Mouse (Mus musculus) heart, postnatal 14 days (tissue): ENCODE measurements around the gene Mertk. TPM values are rescaled to one million over a fixed set of nuclear protein-coding genes. Genes with fewer than 3 reads are reported as not detected.
"Not testable (repeated sequence)": the region's sequence is repeated elsewhere in the genome, so short reads cannot be mapped to it uniquely, and the experiment has no call there.

Source experiments
- DNase-seq, 2 experiments: peaks; one replicate each; pipeline ENCODE4 v3.0.0; 2021 to 2022
- intact Hi-C: fragments of 180-260 bp; cut with DNase I; formaldehyde crosslinking; loops from one replicate; pipeline ENCODE4 v1.15.1; 2025
- long read RNA-seq, 2 experiments: library from polyadenylated mRNA; stranded (forward); transcript quantifications; one replicate each; pipeline ENCODE4 v2.0.0; 2021
- total RNA-seq, 2 experiments: library from RNA; stranded (reverse); gene quantifications; 2 replicates each; pipeline ENCODE4 v1.2.3; 2021

Mertk gene
- 1 to 10 TPM; 6.5 to 8.0 TPM for total RNA-seq
- long read RNA-seq, experiment 1, full-length matches to known transcripts: 3 of 6 reads
- long read RNA-seq, experiment 1, partial matches to known transcripts: 0 of 6 reads
- long read RNA-seq, experiment 1, other reads (novel, unspliced or antisense): 3 of 6 reads
- long read RNA-seq, experiment 2, full-length matches to known transcripts: 2 of 4 reads
- long read RNA-seq, experiment 2, partial matches to known transcripts: 0 of 4 reads
- long read RNA-seq, experiment 2, other reads (novel, unspliced or antisense): 2 of 4 reads

DNA sequence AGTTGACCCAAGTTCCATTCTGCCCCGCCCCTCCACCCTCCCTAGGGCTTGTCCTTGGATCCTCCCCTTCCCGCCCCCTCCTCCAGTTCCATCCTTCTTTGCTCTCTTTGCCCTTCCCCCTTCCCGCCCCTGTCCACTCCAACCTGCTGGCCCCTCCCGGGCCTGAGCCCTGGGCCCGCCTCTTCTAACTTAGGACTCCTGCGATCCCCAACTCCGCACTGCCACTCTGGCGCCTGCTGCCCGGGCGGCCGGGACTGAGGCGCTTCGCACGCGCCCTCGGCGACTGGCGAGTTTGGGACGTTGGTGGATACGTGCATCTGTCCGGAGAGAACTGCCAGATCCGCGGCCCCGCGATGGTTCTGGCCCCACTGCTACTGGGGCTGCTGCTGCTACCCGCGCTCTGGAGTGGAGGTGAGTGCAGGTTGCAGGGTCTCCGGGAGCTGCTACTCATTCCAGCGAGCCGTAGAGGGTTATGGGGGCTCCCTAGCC, at the start of gene Mertk:
TSS of gene Mertk (plus strand) at position 264 of the 489 bp plus-strand sequence.
- peak; percentile 87 to 89 for DNase-seq
- intact Hi-C loops: loop anchor here (1.0 to 10.0 kb wide), 3 partner anchors 46 to 236 kb away; no protein-coding TSS in a partner anchor

DNA sequence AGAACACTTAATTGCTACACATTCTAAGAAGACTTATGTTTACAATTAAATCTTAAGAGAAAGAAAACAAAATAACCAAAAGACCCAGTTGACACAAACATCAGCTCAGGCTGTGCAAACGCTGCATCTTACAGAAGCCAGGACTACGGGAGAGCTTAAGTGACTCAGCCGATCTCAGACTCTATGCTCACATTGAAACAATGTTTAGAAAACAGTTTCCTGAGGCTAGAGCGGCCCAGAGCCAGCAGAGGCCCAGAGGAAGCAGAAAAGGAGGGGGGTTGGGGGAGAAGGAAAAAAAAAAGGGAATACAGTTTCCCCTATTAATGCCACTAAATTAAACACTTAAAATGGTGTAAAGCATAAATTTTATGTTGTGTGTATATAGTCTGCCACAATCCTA, 18.1 kb upstream of the Mertk start:
- peak in 1 of 2 experiments; percentile 9 for DNase-seq
- intact Hi-C loops: no loop called here

DNA sequence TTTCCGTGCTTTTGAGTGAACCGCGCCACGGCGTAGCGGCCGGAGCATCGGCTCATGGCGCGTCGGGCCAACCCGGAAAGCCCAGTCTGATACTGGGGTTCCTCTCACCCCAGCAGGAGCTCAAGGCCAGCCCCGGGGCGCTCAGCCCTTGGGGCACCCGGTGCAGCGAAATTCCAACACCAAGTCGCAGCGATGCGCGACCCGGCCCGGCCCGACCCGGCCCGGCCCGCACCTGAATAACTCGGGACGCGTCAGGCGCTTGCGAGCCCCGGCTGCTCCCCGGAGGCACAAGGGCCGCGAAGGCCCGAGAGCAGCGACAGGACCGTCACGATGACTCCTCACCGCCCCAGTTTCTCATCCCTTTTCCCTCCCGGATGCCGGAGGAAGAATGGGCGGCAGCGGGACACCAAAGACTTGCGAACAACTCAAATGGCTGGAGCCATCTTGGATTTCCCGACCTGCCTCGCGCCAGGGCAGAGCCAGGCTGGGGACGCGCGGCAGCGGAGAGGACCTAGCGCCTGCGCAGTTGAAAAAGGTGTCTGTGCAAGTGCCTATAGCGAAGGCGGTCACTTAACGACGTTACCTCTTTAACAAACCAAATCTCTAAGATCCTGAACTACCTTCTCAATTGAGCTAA, 11.7 kb upstream of the Mertk start, which contains the start of gene Anapc1:
TSS of gene Anapc1 (minus strand) at position 471 of the 637 bp plus-strand sequence.
- peak; percentile 88 to 89 for DNase-seq
- intact Hi-C loops: no loop called here

DNA sequence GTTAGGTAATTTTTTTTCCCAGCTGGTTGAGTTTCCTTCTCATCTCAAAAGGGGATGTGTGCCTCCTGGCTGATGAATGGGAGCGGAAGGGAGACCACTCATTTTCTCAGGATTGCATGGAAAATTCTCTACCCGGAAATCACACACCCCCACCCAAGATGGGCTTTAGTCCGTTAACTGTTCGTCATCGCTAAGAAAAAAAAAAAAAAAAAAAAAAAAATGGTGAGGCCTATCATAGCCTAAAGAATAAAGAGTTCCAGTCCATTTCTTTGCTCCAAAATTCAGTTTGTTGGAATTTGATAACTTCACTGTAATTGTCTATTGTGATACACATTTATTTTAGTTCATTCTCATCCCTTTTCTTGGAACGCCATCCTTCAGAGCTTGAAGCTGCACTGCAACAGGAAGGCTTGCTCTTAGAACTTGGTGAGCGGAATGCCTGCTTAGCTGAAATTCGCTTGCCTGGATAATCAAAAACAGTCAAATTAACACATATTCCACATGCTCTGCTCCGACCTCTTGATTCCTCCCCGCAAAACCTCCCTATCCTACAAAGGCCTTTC, 11.1 kb upstream of the Mertk start:
- no peak for DNase-seq
- intact Hi-C loops: no loop called here

DNA sequence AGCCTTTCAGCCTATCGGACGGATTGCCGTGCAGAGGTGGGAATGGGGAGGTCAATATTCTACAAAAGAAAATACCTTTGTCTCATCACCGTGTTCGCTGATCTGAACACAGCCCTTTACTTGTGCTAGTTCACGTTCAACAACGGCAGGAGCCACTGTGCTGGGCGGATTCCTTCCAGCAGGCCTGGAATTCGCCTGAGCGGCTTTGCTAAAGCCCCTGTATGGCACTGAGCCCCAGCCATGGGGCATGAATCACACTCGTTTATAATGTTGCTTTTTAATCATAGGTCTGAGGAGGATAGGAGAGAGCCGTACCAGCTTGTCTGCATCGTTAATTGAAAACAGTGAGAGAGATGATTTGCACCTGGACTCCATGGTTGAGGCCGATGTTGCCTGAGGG, 6.4 kb upstream of the Mertk start:
- intact Hi-C loops: loop anchor here (10.0 kb wide), 1 partner anchor 242 kb away; no protein-coding TSS in a partner anchor

DNA sequence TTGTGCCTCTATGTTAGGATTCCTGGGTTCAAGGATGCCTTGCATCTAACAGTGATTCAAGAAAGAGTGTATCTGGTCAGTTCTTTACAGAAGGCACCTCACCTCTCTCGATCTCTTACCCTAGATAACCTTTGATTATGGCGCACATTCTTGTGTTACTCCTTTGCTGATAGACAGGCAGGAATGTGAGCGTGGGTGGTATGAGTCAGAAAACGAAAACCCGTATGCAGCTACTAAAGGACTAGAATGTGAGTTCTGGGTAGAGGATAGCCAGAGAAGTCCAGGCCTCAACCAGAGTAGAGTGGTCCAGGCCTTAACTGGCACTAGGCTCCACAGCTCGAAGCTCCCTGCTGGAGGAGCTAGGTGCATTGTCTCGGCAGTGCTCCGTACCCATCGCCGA, 6.0 kb upstream of the Mertk start:
- intact Hi-C loops: loop anchor here (10.0 kb wide), 1 partner anchor 242 kb away; no protein-coding TSS in a partner anchor
- DNase-seq: no peak

More for the DNA sequence above, 6.4 kb upstream of the Mertk start:
- no peak for DNase-seq

DNA sequence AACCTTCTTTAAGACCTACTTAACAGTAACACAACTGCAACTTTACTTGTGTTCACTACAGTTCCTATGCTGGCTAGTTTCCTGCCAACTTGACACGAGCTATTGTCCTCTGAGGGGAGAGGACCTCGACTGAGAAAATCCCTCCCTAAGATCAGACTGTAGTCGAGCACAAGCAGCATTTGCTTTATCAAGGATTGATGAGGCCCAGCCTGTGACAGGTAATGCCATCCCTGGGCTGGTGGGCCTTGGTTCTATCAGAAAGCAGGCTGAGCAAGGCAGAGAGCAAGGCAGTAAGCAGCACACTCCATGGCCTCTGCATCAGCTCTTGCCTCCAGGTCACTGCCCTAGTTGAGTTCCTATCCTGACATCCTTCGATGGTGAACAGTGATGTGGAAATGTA, 5.5 kb upstream of the Mertk start:
- DNase-seq: no peak
- intact Hi-C loops: loop anchor here (10.0 kb wide), 1 partner anchor 242 kb away; no protein-coding TSS in a partner anchor

DNA sequence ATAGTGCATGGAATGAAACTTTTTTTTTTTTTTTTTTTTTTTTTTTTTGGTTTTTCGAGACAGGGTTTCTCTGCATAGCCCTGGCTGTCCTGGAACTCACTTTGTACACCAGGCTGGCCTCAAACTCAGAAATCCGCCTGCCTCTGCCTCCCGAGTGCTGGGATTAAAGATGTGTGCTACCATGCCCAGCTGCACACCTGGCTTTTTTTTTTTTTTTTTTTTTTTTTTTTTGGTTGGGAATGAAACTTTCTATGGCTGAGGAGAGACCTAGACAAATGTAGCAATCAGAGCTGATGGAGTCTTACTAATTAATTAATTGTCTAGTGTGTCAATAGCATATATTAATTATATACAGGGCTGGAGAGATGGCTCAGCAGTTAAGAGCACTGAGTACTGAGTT, 4.9 kb upstream of the Mertk start:
- DNase-seq: not testable (repeated sequence)
- intact Hi-C loops: loop anchor here (10.0 kb wide), 1 partner anchor 241 kb away; no protein-coding TSS in a partner anchor

DNA sequence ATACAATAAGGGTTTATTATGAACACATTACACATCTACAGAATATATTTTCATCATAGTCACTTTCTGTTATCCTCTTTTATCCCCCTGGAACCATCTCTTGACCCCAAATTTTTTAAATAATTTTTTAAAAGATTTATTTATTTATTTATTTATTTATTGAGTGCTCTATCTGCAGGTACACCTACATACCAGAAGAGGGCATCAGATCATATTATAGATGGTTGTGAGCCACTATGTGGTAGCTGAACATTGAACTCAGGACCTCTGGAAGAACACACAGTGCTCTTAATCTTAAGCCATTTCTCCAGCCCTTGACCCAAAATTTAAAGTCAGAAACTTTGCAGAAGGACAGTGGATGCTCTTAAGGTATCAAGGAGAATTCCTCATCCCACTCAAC, 4.2 kb upstream of the Mertk start:
- DNase-seq: no peak
- intact Hi-C loops: loop anchor here (10.0 kb wide), 1 partner anchor 240 kb away; no protein-coding TSS in a partner anchor

DNA sequence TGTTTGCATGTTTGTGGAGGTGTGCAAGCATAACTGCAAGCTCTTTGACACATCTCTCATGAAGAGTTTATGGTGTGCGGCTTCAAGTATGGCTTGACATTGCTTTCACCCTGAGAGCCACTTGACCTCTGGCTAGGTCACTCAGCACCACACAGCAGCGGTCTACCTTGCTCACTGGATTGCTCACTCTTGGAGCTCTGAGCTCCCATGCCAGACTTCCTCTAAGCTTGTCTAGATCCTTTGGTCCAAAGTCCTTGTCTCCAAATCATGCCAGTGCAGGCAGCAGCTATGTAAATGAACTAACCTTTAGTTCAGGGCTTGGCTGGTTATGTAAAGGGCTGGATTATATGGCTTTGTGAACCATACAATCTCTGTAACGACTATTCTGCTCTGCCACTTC, 2.3 kb upstream of the Mertk start:
- no peak for DNase-seq
- intact Hi-C loops: loop anchor here (10.0 kb wide), 1 partner anchor 238 kb away; no protein-coding TSS in a partner anchor

DNA sequence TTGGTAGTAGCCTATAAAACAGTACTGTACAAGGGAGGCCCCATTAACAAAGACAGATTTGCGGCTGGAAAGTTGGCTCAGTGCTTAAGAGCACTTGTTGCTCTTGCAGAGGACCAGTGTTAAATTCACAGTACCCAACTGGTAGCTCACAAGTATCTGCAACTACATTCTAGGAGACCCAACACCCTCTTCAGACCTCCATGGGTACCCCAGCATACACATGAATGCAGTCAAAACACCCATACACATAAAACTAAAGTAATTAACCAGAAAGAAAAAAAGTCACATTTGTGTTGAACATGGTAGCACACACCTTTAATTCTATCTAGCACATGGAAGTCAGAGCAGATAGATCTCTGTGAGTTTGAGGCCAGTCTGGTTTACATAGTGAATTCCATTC, 1.7 kb upstream of the Mertk start:
- intact Hi-C loops: loop anchor here (10.0 kb wide), 1 partner anchor 238 kb away; no protein-coding TSS in a partner anchor
- no peak for DNase-seq

DNA sequence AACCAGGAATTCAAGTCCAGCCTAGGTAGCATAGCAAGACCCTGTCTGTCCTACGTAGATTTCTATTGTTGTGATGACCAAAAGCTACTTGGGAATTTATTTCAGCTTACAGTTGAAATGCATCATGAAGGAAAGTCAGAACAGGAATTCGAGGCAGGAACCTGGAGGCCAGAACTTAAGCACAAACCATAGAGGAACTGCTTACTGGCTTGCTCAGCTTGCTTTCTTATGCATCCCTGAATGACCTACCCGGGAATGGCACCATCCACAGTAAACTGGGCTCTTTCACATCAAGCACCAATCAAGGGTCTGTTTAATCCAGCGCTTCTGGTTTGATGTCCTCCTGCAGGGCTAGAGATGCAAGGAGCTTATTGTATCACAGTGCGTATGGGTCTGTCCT, 1.2 kb upstream of the Mertk start:
- no peak for DNase-seq
- intact Hi-C loops: loop anchor here (10.0 kb wide), 1 partner anchor 237 kb away; no protein-coding TSS in a partner anchor

DNA sequence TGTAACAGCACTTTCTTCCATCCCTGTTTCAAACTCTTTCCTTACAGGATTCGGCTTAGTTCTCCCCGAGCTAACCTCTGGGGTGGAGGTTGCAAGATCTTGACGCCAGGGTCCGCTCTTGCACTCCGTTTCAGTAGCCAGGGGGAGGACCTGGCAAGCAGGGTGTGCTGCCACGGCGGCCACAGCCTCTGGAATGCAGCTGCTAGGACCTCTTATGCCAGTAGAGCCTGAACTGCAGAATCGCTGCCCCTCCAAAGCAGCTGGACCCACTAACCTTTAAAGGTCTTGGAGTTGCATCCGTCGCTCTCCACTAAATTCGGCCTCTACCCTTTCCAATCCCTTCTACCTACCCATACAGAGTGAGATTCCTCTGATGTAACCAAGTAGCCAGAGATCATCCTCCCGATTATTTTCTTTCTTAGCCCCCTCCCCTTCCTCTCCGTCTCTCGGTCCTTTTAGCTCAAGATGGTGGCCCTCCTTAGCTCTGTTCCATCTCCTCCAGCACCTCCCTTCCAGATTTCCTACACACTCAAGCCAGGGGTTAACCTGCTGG, 540 bp upstream of the Mertk start:
- peak; percentile 87 to 91 for DNase-seq
- intact Hi-C loops: loop anchor here (1.0 to 10.0 kb wide), 3 partner anchors 47 to 237 kb away; no protein-coding TSS in a partner anchor

DNA sequence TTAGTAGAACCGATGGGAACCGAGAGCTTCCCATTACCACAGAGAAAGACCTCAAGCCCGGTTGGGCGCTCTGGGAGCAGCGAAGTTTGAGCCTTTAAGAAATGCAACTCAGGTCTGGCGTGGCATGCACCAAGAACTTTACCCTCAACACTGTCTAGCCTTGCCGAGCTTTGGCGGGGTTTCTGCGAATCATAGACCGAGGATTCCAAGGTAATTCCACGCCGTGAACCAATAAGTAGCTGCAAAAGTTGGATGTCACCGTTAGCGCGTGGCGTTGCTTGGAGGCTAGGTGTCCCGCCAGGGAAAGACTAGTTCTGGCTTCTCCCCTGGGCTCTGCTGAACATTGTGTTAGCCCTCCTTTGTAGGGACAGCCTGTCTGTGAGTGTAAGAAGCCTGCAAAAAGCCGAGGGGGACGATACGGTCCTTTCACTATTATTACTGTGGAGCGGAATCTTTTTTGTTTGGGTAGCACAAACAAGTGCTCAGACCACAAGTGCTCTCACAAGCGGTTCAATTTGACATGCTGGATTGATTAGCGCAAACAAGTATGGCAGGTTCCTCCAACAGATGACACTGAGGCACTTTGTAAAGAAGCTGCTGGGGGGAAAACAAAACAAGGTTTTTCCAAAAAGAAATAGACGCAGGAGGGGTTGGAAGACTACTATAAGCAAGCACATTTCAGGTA, 587 bp downstream of the Mertk start:
- peak; percentile 47 to 52 for DNase-seq

DNA sequence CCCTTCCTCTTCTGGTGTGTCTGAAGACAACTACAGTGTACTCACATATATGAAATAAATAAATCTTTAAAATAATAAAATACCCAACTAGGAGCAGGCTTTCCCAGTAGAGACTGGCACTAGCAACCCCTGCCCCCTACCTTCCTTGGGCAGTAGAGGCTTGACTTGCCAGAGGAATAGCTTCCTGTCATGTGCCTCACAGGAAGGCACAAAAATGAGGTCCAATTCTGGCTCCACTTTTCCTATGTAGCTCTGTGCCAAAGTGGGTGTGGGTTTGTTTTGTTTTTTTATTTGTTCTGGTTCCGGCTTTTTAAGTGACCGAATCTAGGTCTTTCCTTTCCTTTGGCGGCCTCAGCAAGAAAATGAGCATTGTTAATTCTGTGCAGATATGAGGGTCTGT, 5.7 kb downstream of the Mertk start:
- intact Hi-C loops: no loop called here
- DNase-seq: peak; percentile 8 to 26

More for the DNA sequence above, 587 bp downstream of the Mertk start:
- intact Hi-C loops: loop anchor here (2.0 to 10.0 kb wide), 2 partner anchors 45 to 235 kb away; no protein-coding TSS in a partner anchor

DNA sequence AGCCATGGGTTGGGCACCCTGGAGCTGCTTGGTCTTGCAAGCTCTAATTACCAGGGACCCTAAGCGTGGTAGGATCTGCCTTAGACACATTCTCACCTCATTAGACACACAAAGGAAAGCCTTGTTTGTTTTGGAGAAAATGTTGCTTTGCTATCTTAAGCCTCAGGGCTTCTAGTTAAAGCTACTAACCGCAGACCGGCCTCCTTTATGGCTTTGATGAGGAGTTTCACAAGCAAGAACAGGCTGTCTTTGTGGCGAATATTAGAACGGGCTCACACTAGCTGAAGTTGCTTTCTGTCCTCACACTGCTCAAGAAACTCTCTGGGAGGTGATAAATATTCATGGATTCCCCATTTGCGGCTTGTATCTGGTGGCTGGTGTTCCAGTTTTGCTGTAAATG, 10.5 kb downstream of the Mertk start:
- DNase-seq: no peak
- intact Hi-C loops: no loop called here

DNA sequence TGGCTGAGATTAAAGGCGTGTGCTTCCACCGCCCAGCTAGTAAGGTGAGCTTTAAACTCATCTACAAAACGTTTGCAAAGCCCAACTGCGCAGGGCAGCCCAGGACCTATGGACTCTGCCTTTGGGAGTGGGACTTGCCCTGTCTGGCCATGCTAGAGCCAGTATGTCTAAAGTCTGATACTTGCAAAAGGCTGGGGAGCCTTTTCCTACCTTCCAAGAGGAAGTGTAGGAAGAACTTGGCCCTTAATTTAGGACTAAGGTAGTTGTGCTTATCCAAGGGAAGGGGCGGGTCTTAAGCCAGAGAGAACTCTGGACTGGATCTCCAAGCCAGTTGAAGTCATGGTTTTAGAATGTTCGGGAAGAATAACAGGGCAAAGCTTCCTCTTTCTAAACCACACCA, 11.9 kb downstream of the Mertk start:
- intact Hi-C loops: no loop called here
- DNase-seq: no peak

DNA sequence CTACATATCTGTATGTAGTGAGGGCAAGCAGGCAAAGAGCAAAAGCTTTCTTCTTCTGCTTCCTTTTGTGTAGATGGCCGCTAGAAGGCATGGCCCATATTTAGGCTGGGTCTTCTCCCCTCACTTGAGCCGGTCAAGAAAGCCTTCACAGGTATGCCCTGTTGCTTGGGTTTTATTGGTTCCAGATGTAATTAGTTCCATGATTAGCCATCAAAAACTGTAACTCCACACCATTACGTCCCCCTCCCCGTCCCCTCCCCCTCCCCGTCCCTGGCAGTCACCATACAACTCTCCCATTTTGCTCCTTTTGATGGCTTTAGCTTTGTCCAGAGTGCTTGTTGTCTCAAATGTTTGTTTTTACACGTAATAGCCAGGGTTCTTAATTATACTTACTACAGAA, 14.2 kb downstream of the Mertk start:
- no peak for DNase-seq
- intact Hi-C loops: no loop called here

DNA sequence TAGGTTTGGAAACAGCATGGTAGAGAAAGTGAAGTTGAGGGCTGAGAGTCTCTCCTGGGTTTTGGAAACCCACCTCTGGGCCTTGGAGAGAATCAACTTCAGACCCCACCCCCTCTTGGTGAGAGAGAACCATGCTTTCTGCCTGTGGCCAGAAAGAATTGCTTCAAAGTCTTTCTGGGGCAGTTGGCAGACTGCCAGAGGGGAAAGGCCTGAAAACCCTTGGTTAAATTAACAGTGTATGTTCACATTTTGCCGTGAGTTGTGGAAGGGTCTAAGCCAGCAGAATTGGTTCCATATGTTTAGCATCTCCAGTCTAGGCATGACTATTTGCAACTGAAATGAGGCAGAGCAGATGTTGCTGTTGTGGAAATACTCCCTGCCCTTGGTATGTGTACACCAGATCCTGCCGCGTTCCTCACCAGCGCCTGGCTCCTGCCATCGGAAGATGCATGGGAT, 14.8 kb downstream of the Mertk start:
- intact Hi-C loops: no loop called here
- DNase-seq: peak; percentile 27 to 34

DNA sequence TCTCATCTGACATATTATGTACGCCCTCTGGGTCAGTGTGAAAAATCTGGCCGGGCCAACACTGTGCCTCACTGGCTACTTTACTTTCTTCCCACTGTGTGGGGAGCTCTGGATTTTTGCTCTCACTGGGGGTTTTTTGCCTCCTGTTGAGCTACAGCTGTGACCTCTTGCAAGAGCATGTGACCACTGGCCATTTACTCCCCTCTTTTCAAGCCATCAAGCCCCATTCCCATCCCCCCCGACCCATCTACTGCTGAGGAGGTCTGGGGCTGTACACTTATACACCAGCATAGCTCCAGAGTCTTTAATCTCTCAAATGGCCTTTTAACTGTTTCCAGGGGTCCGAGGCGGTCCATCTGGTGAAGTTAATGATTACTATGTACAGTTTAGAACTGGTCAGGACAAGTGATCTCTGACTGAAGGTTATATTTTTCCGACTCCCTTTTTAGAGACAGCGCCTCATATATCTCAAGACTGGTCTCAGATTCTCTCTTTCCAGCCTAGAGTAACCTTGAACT, 16.0 kb downstream of the Mertk start:
- no peak for DNase-seq
- intact Hi-C loops: no loop called here
